Mouse (Mus musculus) v-Abl transformed pro-B cells (cell line): ENCODE measurements around the gene Elk4.

Source experiments
- in situ Hi-C, 2 experiments: fragments of 400-800 bp; cut with MboI; formaldehyde crosslinking; loops; one replicate each; pipeline ENCODE4 v1.15.1; 2025; ENCODE audit not compliant: unreplicated experiment in 2 of 2

The Elk4 gene

GRCm38 (mm10) chr1:132010632-132011501 is 3.5 kb downstream of the Elk4 start:
- in situ Hi-C loops = loop anchor here in 1 of 2 experiments (25.0 kb wide), 1 partner anchor 1651 kb away; the partner anchor contains the start of genes Gm38394 and Zbed6

GRCm38 (mm10) chr1:132011785-132012184 is 4.4 kb downstream of the Elk4 start:
- in situ Hi-C loops = loop anchor here in 1 of 2 experiments (25.0 kb wide), 1 partner anchor 1651 kb away; the partner anchor contains the start of genes Gm38394 and Zbed6

GRCm38 (mm10) chr1:132012861-132013260 is 5.5 kb downstream of the Elk4 start:
- in situ Hi-C loops = loop anchor here in 1 of 2 experiments (25.0 kb wide), 1 partner anchor 1649 kb away; the partner anchor contains the start of genes Gm38394 and Zbed6

- in situ Hi-C loops = loop anchor here in 1 of 2 experiments (25.0 kb wide), 1 partner anchor 1648 kb away; the partner anchor contains the start of genes Gm38394 and Zbed6
These were observed 7.4 kb downstream of the Elk4 start for GRCm38 (mm10) chr1:132014800-132015199.

GRCm38 (mm10) chr1:132016691-132017090 is 9.3 kb downstream of the Elk4 start:
- in situ Hi-C loops = loop anchor here in 1 of 2 experiments (25.0 kb wide), 1 partner anchor 1646 kb away; the partner anchor contains the start of genes Gm38394 and Zbed6

GRCm38 (mm10) chr1:132019876-132020275 is 12.5 kb downstream of the Elk4 start:
- in situ Hi-C loops = loop anchor here in 1 of 2 experiments (25.0 kb wide), 1 partner anchor 1642 kb away; the partner anchor contains the start of genes Gm38394 and Zbed6

GRCm38 (mm10) chr1:132022107-132022506 is 14.7 kb downstream of the Elk4 start:
- in situ Hi-C loops = loop anchor here in 1 of 2 experiments (25.0 kb wide), 1 partner anchor 1640 kb away; the partner anchor contains the start of genes Gm38394 and Zbed6

GRCm38 (mm10) chr1:132026925-132027646 is 19.7 kb downstream of the Elk4 start:
- in situ Hi-C loops = no loop called here

GRCm38 (mm10) chr1:132027978-132028377 is 20.6 kb downstream of the Elk4 start:
- in situ Hi-C loops = no loop called here

- in situ Hi-C loops = no loop called here
These were observed 21.0 kb downstream of the Elk4 start for GRCm38 (mm10) chr1:132028413-132028812.

GRCm38 (mm10) chr1:132030574-132030973 is 23.2 kb downstream of the Elk4 start:
- in situ Hi-C loops = no loop called here

GRCm38 (mm10) chr1:132032172-132032571 is 24.8 kb downstream of the Elk4 start:
- in situ Hi-C loops = no loop called here

GRCm38 (mm10) chr1:132037746-132038145 is 30.3 kb downstream of the Elk4 start:
- in situ Hi-C loops = no loop called here

- in situ Hi-C loops = no loop called here
These were observed 31.3 kb downstream of the Elk4 start for GRCm38 (mm10) chr1:132038753-132039152.

- in situ Hi-C loops = loop anchor here in 1 of 2 experiments (10.0 kb wide), 1 partner anchor 65 kb away; no protein-coding TSS in a partner anchor
These were observed 32.8 kb downstream of the Elk4 start for GRCm38 (mm10) chr1:132040201-132040621.

- in situ Hi-C loops = loop anchor here in 1 of 2 experiments (10.0 kb wide), 1 partner anchor 61 kb away; no protein-coding TSS in a partner anchor
These were observed 36.4 kb downstream of the Elk4 start for GRCm38 (mm10) chr1:132043759-132044158.

GRCm38 (mm10) chr1:132046143-132046735 is 38.8 kb downstream of the Elk4 start:
- in situ Hi-C loops = loop anchor here (5.0 to 10.0 kb wide), 3 partner anchors 49 to 109 kb away; no protein-coding TSS in a partner anchor

- in situ Hi-C loops = no loop called here
These were observed 44.3 kb downstream of the Elk4 start for GRCm38 (mm10) chr1:132051746-132052145.

- in situ Hi-C loops = no loop called here
These were observed 47.0 kb downstream of the Elk4 start for GRCm38 (mm10) chr1:132054387-132054786.

- in situ Hi-C loops = no loop called here
These were observed 47.8 kb downstream of the Elk4 start for GRCm38 (mm10) chr1:132055054-132055664.
